Mouse (Mus musculus): Measurements from ENCODE around the gene Hoxb6. TPM values are rescaled to one million over a fixed set of nuclear protein-coding genes. Genes with fewer than 3 reads are reported as not detected.

The Hoxb6 gene
- polyA plus RNA-seq, 1 experiment from 2014 or later = 0.73 TPM

DNA sequence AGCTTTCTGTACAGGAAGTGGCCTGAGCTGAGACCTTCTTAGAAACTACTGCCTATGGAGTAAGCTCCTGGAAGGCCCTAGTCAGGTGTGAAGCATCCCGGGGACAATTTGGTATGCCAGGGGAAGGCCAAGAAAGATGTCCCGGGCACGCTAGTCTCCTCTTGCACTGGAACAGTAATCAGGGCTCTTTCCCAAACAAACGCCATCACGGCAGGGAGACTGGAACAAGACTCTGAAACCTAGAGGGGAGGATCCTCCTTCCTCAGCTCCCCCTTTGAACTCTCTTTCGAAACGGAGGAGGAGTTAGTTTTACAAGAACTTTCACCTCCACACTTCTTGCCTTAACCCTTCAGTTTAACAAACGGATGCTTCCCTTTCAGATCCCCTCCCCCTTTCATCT, 39.8 kb downstream of the Hoxb6 start:
- under 1% methylated on average over 8 of the region's 8 CpGs for WGBS
- DNase-seq (ENCODE audit: low spot score) = no peak
- H3K4me2 ChIP-seq (ENCODE audit: low read depth, low read length) = no peak overlapping the region

GRCm38 (mm10) chr11:96332618-96333032, 40.3 kb downstream of the Hoxb6 start:
- peak overlapping the region; percentile 43 for H3K9ac ChIP-seq (replicated peaks; ENCODE audit: low read length)
- under 1% methylated on average over 35 of the region's 35 CpGs for WGBS
- H3K4me2 ChIP-seq (ENCODE audit: low read depth, low read length) = peak overlapping the region; percentile 48
- no peak overlapping the region for H3K27ac ChIP-seq (replicated peaks; ENCODE audit: low read depth, low read length)
- ATAC-seq (replicated peaks; ENCODE audit: insufficient number of reproducible peaks, low FRiP score, low TSS enrichment, low read depth) (0 out of 2 replicates have a peak, but pooled peaks have one; percentile 29), DNase-seq (ENCODE audit: low spot score) (peak; percentile 56)
- no peaks in the 10 kb centered on the region; the same call in 1 of the 2 replicates for H3K4me1 ChIP-seq (ENCODE audit: control insufficient read depth, insufficient read depth, low read length)
- no peaks in the 10 kb centered on the region for H3K9me3 ChIP-seq (replicated peaks; ENCODE audit: control insufficient read depth, low read length)
- H3K27me3 ChIP-seq (ENCODE audit: control insufficient read depth, insufficient read depth, low read length) = peaks cover 99% of the 10 kb centered on the region
- peak overlapping the region; percentile 28 for H3K4me3 ChIP-seq (ENCODE audit: low read depth, low read length)
- H3K36me3 ChIP-seq (replicated peaks; ENCODE audit: control insufficient read depth, insufficient read depth, low read depth, low read length) = no peaks in the 10 kb centered on the region

More for the DNA sequence above, 39.8 kb downstream of the Hoxb6 start:
- H3K4me1 ChIP-seq (ENCODE audit: control insufficient read depth, insufficient read depth, low read length) = no peaks in the 10 kb centered on the region; the same call in 1 of the 2 replicates
- no peak overlapping the region for H3K27ac ChIP-seq (replicated peaks; ENCODE audit: low read depth, low read length)
- no peaks in the 10 kb centered on the region for H3K9me3 ChIP-seq (replicated peaks; ENCODE audit: control insufficient read depth, low read length)
- H3K36me3 ChIP-seq (replicated peaks; ENCODE audit: control insufficient read depth, insufficient read depth, low read depth, low read length) = no peaks in the 10 kb centered on the region
- no peak overlapping the region; the same call in 1 of the 2 replicates for H3K4me3 ChIP-seq (ENCODE audit: low read depth, low read length)
- H3K9ac ChIP-seq (replicated peaks; ENCODE audit: low read length) = no peak overlapping the region
- no peak for ATAC-seq (replicated peaks; ENCODE audit: insufficient number of reproducible peaks, low FRiP score, low TSS enrichment, low read depth)
- H3K27me3 ChIP-seq (ENCODE audit: control insufficient read depth, insufficient read depth, low read length) = peaks cover 99% of the 10 kb centered on the region

DNA sequence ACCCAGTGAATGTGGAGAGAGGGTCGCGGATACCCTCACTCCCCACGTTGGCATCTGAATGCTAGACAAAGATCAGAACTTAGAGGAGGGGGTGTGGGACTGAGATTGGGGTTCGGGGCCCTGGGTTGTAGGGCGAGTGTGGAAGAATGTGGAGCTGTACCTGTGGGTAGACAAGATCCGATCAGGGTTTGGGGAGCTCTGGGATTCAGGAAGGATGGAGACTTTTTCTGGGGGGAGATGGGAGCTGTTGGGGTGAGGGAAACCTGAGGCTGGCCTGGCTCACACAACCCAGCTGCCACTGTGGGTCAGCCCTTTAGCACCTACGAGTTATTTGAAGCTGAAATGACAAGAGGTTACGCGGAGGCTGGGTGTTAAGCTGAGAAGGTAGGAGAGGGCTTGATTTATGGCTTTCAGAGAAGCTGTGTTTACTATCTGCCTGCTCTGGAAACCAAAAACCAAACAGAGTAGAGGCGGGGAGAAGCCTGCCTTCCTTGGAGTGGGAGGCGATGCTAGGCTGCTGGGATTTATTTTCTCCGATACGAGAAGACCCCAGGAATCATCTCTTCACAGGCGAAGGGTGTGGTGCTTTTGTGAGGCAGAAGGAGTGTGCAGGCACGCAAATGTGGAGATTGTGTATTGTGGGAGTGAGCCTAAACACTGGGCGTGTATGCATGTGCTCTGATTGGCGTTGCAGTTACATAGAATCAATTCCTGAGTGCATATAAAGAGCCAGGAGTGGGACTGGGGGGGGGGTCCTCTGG, 41.1 kb downstream of the Hoxb6 start:
- WGBS = 1% methylated on average over 17 of the region's 17 CpGs
- Histone ChIP-seq H3K9ac (replicated peaks; ENCODE audit: low read length) (peak overlapping the region; percentile 43; the same call in 1 of the 2 replicates), H3K4me2 (ENCODE audit: low read depth, low read length) (peak overlapping the region; percentile 48), H3K4me3 (ENCODE audit: low read depth, low read length) (peak overlapping the region; percentile 28), H3K9me3 (replicated peaks; ENCODE audit: control insufficient read depth, low read length) (no peaks in the 10 kb centered on the region), H3K4me1 (ENCODE audit: control insufficient read depth, insufficient read depth, low read length) (no peaks in the 10 kb centered on the region; the same call in 1 of the 2 replicates), H3K27ac (replicated peaks; ENCODE audit: low read depth, low read length) (0 out of 2 replicates have a peak overlapping the region, but pooled peaks have one; percentile 28), H3K27me3 (ENCODE audit: control insufficient read depth, insufficient read depth, low read length) (peaks cover 99% of the 10 kb centered on the region), H3K36me3 (replicated peaks; ENCODE audit: control insufficient read depth, insufficient read depth, low read depth, low read length) (no peaks in the 10 kb centered on the region)
- DNase-seq (ENCODE audit: low spot score) = no peak
- no peak for ATAC-seq (replicated peaks; ENCODE audit: insufficient number of reproducible peaks, low FRiP score, low TSS enrichment, low read depth)

DNA sequence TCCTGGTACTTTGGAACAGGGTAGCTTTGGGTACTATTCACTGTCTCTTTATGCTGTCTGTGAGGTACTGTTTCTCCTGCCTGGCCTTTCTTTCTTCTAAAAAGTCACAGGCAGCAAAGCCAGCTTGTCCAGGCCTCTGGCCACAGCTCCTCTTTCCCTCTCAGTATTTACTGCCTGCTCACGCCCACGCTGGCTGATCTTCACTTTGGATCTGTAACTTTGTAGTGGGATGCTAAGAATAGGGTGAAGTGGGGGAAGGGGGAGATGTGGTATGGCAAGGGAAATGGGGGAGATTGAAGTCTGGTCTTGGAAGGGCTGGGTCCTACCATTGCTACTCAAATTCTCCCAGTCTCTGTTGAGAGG, 41.7 kb downstream of the Hoxb6 start:
- 9% methylated on average over 2 of the region's 2 CpGs for WGBS
- H3K4me2 ChIP-seq (ENCODE audit: low read depth, low read length) = no peak overlapping the region
- H3K27ac ChIP-seq (replicated peaks; ENCODE audit: low read depth, low read length) = no peak overlapping the region
- DNase-seq (ENCODE audit: low spot score) = no peak
- no peak for ATAC-seq (replicated peaks; ENCODE audit: insufficient number of reproducible peaks, low FRiP score, low TSS enrichment, low read depth)
- H3K9me3 ChIP-seq (replicated peaks; ENCODE audit: control insufficient read depth, low read length) = no peaks in the 10 kb centered on the region
- no peak overlapping the region for H3K4me3 ChIP-seq (ENCODE audit: low read depth, low read length)
- H3K36me3 ChIP-seq (replicated peaks; ENCODE audit: control insufficient read depth, insufficient read depth, low read depth, low read length) = no peaks in the 10 kb centered on the region
- 0 out of 2 replicates have a peak overlapping the region, but pooled peaks have one; percentile 1 for H3K9ac ChIP-seq (replicated peaks; ENCODE audit: low read length)
- H3K27me3 ChIP-seq (ENCODE audit: control insufficient read depth, insufficient read depth, low read length) = peaks cover 98% of the 10 kb centered on the region
- no peaks in the 10 kb centered on the region; the same call in 1 of the 2 replicates for H3K4me1 ChIP-seq (ENCODE audit: control insufficient read depth, insufficient read depth, low read length)

DNA sequence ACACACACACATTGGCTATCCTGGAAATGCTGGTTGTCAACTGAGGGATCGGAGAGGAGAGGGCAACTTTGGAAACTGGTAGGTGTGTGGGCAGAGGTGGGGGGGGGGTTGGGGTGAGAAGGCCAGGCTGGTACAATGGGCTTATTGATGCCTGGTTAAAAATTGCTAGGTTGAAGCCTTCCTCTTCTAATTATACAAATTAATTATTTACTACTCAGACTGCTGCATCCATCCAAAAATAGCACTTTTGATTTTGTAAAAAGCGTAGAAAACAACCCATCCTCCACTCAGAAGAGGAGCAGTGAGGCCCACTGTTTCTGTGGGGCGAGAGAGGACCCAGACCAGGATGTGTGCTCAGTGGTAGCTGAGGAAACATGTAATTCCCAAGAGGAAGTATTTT, 42.7 kb downstream of the Hoxb6 start:
- Histone ChIP-seq H3K9me3 (replicated peaks; ENCODE audit: control insufficient read depth, low read length) (no peaks in the 10 kb centered on the region), H3K36me3 (replicated peaks; ENCODE audit: control insufficient read depth, insufficient read depth, low read depth, low read length) (no peaks in the 10 kb centered on the region), H3K4me1 (ENCODE audit: control insufficient read depth, insufficient read depth, low read length) (no peaks in the 10 kb centered on the region; the same call in 1 of the 2 replicates), H3K27ac (replicated peaks; ENCODE audit: low read depth, low read length) (no peak overlapping the region), H3K4me2 (ENCODE audit: low read depth, low read length) (no peak overlapping the region), H3K9ac (replicated peaks; ENCODE audit: low read length) (no peak overlapping the region), H3K4me3 (ENCODE audit: low read depth, low read length) (no peak overlapping the region), H3K27me3 (ENCODE audit: control insufficient read depth, insufficient read depth, low read length) (peaks cover 98% of the 10 kb centered on the region)
- DNase-seq (ENCODE audit: low spot score) (no peak), ATAC-seq (replicated peaks; ENCODE audit: insufficient number of reproducible peaks, low FRiP score, low TSS enrichment, low read depth) (no peak)
- 11% methylated on average over 3 of the region's 3 CpGs for WGBS

GRCm38 (mm10) chr11:96336597-96336996, 44.3 kb downstream of the Hoxb6 start:
- H3K9ac ChIP-seq (replicated peaks; ENCODE audit: low read length) = no peak overlapping the region

DNA sequence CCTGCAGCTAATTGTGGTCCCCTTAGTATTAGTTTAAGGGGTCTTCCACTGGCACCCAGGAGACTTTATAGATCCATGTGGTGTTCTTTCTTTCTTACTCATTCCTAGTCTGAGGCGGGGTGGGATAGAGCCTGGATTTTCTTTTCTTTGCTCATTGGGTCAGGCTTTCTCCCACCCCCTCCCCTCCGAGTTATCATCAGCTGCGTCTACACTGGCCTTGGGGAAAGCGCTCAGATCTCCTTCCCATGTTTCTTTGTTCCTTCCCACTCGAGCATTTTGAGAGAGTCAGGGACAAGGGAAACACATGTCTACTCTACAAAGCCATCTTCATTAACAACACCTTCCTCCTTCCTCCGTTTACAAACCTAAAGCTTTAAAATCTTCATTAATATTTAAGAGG, 44.8 kb downstream of the Hoxb6 start:
- Histone ChIP-seq H3K4me2 (ENCODE audit: low read depth, low read length) (no peak overlapping the region), H3K4me1 (ENCODE audit: control insufficient read depth, insufficient read depth, low read length) (no peaks in the 10 kb centered on the region; the same call in 1 of the 2 replicates), H3K27ac (replicated peaks; ENCODE audit: low read depth, low read length) (no peak overlapping the region), H3K4me3 (ENCODE audit: low read depth, low read length) (no peak overlapping the region), H3K9ac (replicated peaks; ENCODE audit: low read length) (no peak overlapping the region), H3K9me3 (replicated peaks; ENCODE audit: control insufficient read depth, low read length) (no peaks in the 10 kb centered on the region), H3K36me3 (replicated peaks; ENCODE audit: control insufficient read depth, insufficient read depth, low read depth, low read length) (no peaks in the 10 kb centered on the region), H3K27me3 (ENCODE audit: control insufficient read depth, insufficient read depth, low read length) (peaks cover 95% of the 10 kb centered on the region)
- ATAC-seq (replicated peaks; ENCODE audit: insufficient number of reproducible peaks, low FRiP score, low TSS enrichment, low read depth) (no peak), DNase-seq (ENCODE audit: low spot score) (no peak)
- 2% methylated on average over 6 of the region's 6 CpGs for WGBS

More at GRCm38 (mm10) chr11:96336597-96336996, 44.3 kb downstream of the Hoxb6 start:
- no peaks in the 10 kb centered on the region for H3K9me3 ChIP-seq (replicated peaks; ENCODE audit: control insufficient read depth, low read length)
- H3K36me3 ChIP-seq (replicated peaks; ENCODE audit: control insufficient read depth, insufficient read depth, low read depth, low read length) = no peaks in the 10 kb centered on the region
- DNase-seq (ENCODE audit: low spot score) (no peak), ATAC-seq (replicated peaks; ENCODE audit: insufficient number of reproducible peaks, low FRiP score, low TSS enrichment, low read depth) (no peak)
- H3K4me1 ChIP-seq (ENCODE audit: control insufficient read depth, insufficient read depth, low read length) = no peaks in the 10 kb centered on the region; the same call in 1 of the 2 replicates
- H3K4me3 ChIP-seq (ENCODE audit: low read depth, low read length) = no peak overlapping the region
- H3K27ac ChIP-seq (replicated peaks; ENCODE audit: low read depth, low read length) = no peak overlapping the region
- no peak overlapping the region for H3K4me2 ChIP-seq (ENCODE audit: low read depth, low read length)
- H3K27me3 ChIP-seq (ENCODE audit: control insufficient read depth, insufficient read depth, low read length) = peaks cover 95% of the 10 kb centered on the region
- WGBS = 0% methylated on average over 2 of the region's 2 CpGs

Measured in embryonic facial prominence, embryonic 11.5 days (tissue).